Mouse (Mus musculus) lung, postnatal 0 days (tissue): ENCODE data around the gene Nrxn3.

Experiments used
- CTCF ChIP-seq: IDR thresholded peaks from 2 replicates; pipeline ENCODE4 v1.5.1; 2016; ENCODE audit warnings: antibody characterized with exemption, mild to moderate bottlenecking
- EP300 ChIP-seq: IDR thresholded peaks from 2 replicates; pipeline ENCODE4 v1.6.1; 2016; ENCODE audit warnings: antibody characterized with exemption, mild to moderate bottlenecking, control low read depth

GRCm38 (mm10) chr12:89035984-89036618 is 313.4 kb downstream of the Nrxn3 start:
- TF ChIP-seq CTCF = no peak
- TF ChIP-seq EP300 = no peak
